Mouse (Mus musculus): ENCODE measurements around the gene Ap3d1.

GRCm38 (mm10) chr10:80785963-80786362, 43.9 kb upstream of the Ap3d1 start:
- TF ChIP-seq CTCF (IDR thresholded peaks at IDR 0.05; ENCODE audit: low read depth, low read length) (no peak), POLR2A (IDR thresholded peaks at IDR 0.05; ENCODE audit: borderline replicate concordance, low read depth, low read length) (no peak)

All from bone marrow macrophage, adult 2 months (primary cell).